Mouse (Mus musculus): ENCODE measurements around the gene Fcgr4. TPM values are rescaled to one million over a fixed set of nuclear protein-coding genes. Genes with fewer than 3 reads are reported as not detected.
"Not testable (repeated sequence)": the region's sequence is repeated elsewhere in the genome, so short reads cannot be mapped to it uniquely, and the experiment has no call there.

Gene Fcgr4
- total RNA-seq (2021), result 1 to 10 TPM; 5.1 to 6.9 TPM
- 1.6 and 2.0 TPM in 2 replicates for polyA plus RNA-seq (2012; rRNA removed)
- long read RNA-seq, partial matches to known transcripts, result 1 of 1 reads
- long read RNA-seq, other reads (novel, unspliced or antisense), result 0 of 1 reads

- DNase-seq, result no peak
Measured at GRCm38 (mm10) chr1:171018737-171019136, at the start of gene Fcgr4. TSS of gene Fcgr4 (plus strand) at chr1:171018920.

- DNase-seq, result no peak
Measured at GRCm38 (mm10) chr1:170972494-170972893, 46.2 kb upstream of the Fcgr4 start.

GRCm38 (mm10) chr1:170972936-170973335, 45.8 kb upstream of the Fcgr4 start:
- DNase-seq, result no peak

GRCm38 (mm10) chr1:170974171-170974570, 44.5 kb upstream of the Fcgr4 start:
- no peak for DNase-seq

GRCm38 (mm10) chr1:170974736-170975135, 44.0 kb upstream of the Fcgr4 start:
- DNase-seq, result no peak

GRCm38 (mm10) chr1:170975350-170975749, 43.4 kb upstream of the Fcgr4 start:
- DNase-seq, result not testable (repeated sequence)

- no peak for DNase-seq
Measured at GRCm38 (mm10) chr1:170975751-170976161, 43.0 kb upstream of the Fcgr4 start.

- DNase-seq, result no peak
Measured at GRCm38 (mm10) chr1:170976447-170976846, 42.3 kb upstream of the Fcgr4 start, which contains the start of gene Fcgr2b. TSS of gene Fcgr2b (minus strand) at chr1:170976547.

GRCm38 (mm10) chr1:170978601-170979000, 40.1 kb upstream of the Fcgr4 start:
- no peak for DNase-seq

- not testable (repeated sequence) for DNase-seq
Measured at GRCm38 (mm10) chr1:170981679-170982078, 37.0 kb upstream of the Fcgr4 start.

GRCm38 (mm10) chr1:170982301-170982700, 36.4 kb upstream of the Fcgr4 start:
- no peak for DNase-seq

- no peak for DNase-seq
Measured at GRCm38 (mm10) chr1:170983066-170983465, 35.7 kb upstream of the Fcgr4 start.

- no peak for DNase-seq
Measured at GRCm38 (mm10) chr1:170985092-170985491, 33.6 kb upstream of the Fcgr4 start.

- DNase-seq, result no peak
Measured at GRCm38 (mm10) chr1:170985861-170986260, 32.9 kb upstream of the Fcgr4 start.

- peak; percentile 56 for DNase-seq
Measured at GRCm38 (mm10) chr1:170989656-170990055, 29.1 kb upstream of the Fcgr4 start.

GRCm38 (mm10) chr1:170992550-170992949, 26.2 kb upstream of the Fcgr4 start:
- DNase-seq, result peak; percentile 46

- DNase-seq, result no peak
Measured at GRCm38 (mm10) chr1:170996034-170996433, 22.7 kb upstream of the Fcgr4 start.

- peak; percentile 82 for DNase-seq
Measured at GRCm38 (mm10) chr1:170996753-170997152, 22.0 kb upstream of the Fcgr4 start.

- peak; percentile 52 for DNase-seq
Measured at GRCm38 (mm10) chr1:170997756-170998655, 20.7 kb upstream of the Fcgr4 start.

- DNase-seq, result no peak
Measured at GRCm38 (mm10) chr1:170999811-171000210, 18.9 kb upstream of the Fcgr4 start.

GRCm38 (mm10) chr1:171005081-171005480, 13.6 kb upstream of the Fcgr4 start:
- DNase-seq, result no peak

GRCm38 (mm10) chr1:171005586-171005985, 13.1 kb upstream of the Fcgr4 start:
- DNase-seq, result no peak

GRCm38 (mm10) chr1:171006335-171006734, 12.4 kb upstream of the Fcgr4 start:
- no peak for DNase-seq
